Mouse (Mus musculus) limb, embryonic 14.5 days (tissue): ENCODE results near the gene Fam161b. TPM values are rescaled to one million over a fixed set of nuclear protein-coding genes. Genes with fewer than 3 reads are reported as not detected.

Experiments used
- ATAC-seq: fragments of 200-750 bp; cut with Nextera tagmentation; 2 replicates; pipeline ENCODE4 v1.8.0; 2017; ENCODE audit warnings: low read depth, moderate number of reproducible peaks, moderate TSS enrichment; ENCODE audit not compliant: low FRiP score
- DNase-seq: peaks from one replicate; pipeline ENCODE4 v3.0.0-alpha.2; 2015; ENCODE audit warnings: low spot score
- H3K27ac ChIP-seq: fragments of 300-500 bp; sonication (generic); replicated peaks from 2 replicates; pipeline ENCODE4 v1.5.1; 2014; ENCODE audit warnings: low read depth, mild to moderate bottlenecking, low read length, moderate library complexity, mixed read lengths
- H3K27me3 ChIP-seq: fragments of 300-500 bp; sonication (generic); 2 replicates; pipeline ENCODE4 v1.6.1; 2014; ENCODE audit warnings: low read length, mixed read lengths; ENCODE audit not compliant: control insufficient read depth, insufficient read depth
- H3K36me3 ChIP-seq: fragments of 300-500 bp; sonication (generic); 2 replicates; pipeline ENCODE4 v1.6.1; 2014; ENCODE audit warnings: mild to moderate bottlenecking, low read length, moderate library complexity, mixed read lengths; ENCODE audit not compliant: control insufficient read depth, insufficient read depth
- H3K4me1 ChIP-seq: fragments of 300-500 bp; sonication (generic); 2 replicates; pipeline ENCODE4 v1.6.1; 2014; ENCODE audit warnings: antibody characterized with exemption, low read length, mixed read lengths; ENCODE audit not compliant: control insufficient read depth, insufficient read depth
- H3K4me2 ChIP-seq: fragments of 300-500 bp; sonication (generic); replicated peaks from 2 replicates; pipeline ENCODE4 v1.6.1; 2014; ENCODE audit warnings: low read depth, mild to moderate bottlenecking, low read length, moderate library complexity; ENCODE audit not compliant: severe bottlenecking
- H3K4me3 ChIP-seq: fragments of 300-500 bp; sonication (generic); replicated peaks from 2 replicates; pipeline ENCODE4 v1.5.1; 2014; ENCODE audit warnings: low read length
- H3K9ac ChIP-seq: fragments of 300-500 bp; sonication (generic); 2 replicates; pipeline ENCODE4 v1.6.1; 2014; ENCODE audit warnings: mild to moderate bottlenecking, low read depth, low read length, moderate library complexity; ENCODE audit not compliant: severe bottlenecking
- H3K9me3 ChIP-seq: fragments of 300-500 bp; sonication (generic); 2 replicates; pipeline ENCODE4 v1.6.1; 2016; ENCODE audit warnings: low read length; ENCODE audit not compliant: control insufficient read depth
- POLR2A ChIP-seq: fragments of 200-500 bp; IDR thresholded peaks from 2 replicates; pipeline ENCODE4 v1.8.0; 2012; ENCODE audit warnings: inconsistent platforms, mild to moderate bottlenecking, moderate library complexity, borderline replicate concordance; ENCODE audit not compliant: insufficient read depth, insufficient read length; ENCODE audit errors: extremely low read depth
- WGBS: fragments of 180-500 bp; shearing (Covaris S2); extraction: QIAGEN DNeasy Blood & Tissue Kit; methylation state at CpG from one replicate; pipeline ENCODE4 v1.1.7; 2014; 5-methylcytosine and 5-hydroxymethylcytosine counted together
- polyA plus RNA-seq, 2 experiments: library from polyadenylated mRNA; depleted of rRNA in 1 of 2; stranded (reverse) in 1 of 2; unstranded in 1 of 2; fragments of >200 nt; fragmentation: Nextera tagmentation in 1 of 2; extraction: Ambion mirVana in 1 of 2; gene quantifications; 2 replicates each; pipeline versions ENCODE4 v1.2.1 to v1.2.3; 2012 to 2014

Fam161b gene
- polyA plus RNA-seq, 2 experiments, result 2.1 to 4.7 TPM

- WGBS, result 63% methylated on average over 6 of the region's 6 CpGs
- H3K36me3 ChIP-seq, result no peaks in the 10 kb centered on the region
- no peak overlapping the region for H3K4me2 ChIP-seq
- no peaks in the 10 kb centered on the region for H3K4me1 ChIP-seq
- H3K9me3 ChIP-seq, result no peaks in the 10 kb centered on the region
- no peak for DNase-seq
- ATAC-seq, result no peak
- H3K4me3 ChIP-seq, result no peak overlapping the region
- no peaks in the 10 kb centered on the region for H3K27me3 ChIP-seq
- no peak overlapping the region for H3K27ac ChIP-seq
- no peak for TF ChIP-seq POLR2A
- no peak overlapping the region for H3K9ac ChIP-seq
These were observed 28.7 kb upstream of the Fam161b start for GRCm38 (mm10) chr12:84390336-84390735.

- TF ChIP-seq POLR2A, result no peak
- no peaks in the 10 kb centered on the region for H3K9me3 ChIP-seq
- no peak for DNase-seq
- H3K36me3 ChIP-seq, result no peaks in the 10 kb centered on the region
- H3K4me1 ChIP-seq, result no peaks in the 10 kb centered on the region
- H3K27me3 ChIP-seq, result no peaks in the 10 kb centered on the region
- no peak overlapping the region for H3K4me3 ChIP-seq
- H3K4me2 ChIP-seq, result no peak overlapping the region
- no peak overlapping the region for H3K27ac ChIP-seq
- WGBS, result 70% methylated on average over 14 of the region's 14 CpGs
- ATAC-seq, result no peak
- no peak overlapping the region for H3K9ac ChIP-seq
These were observed 27.3 kb upstream of the Fam161b start for GRCm38 (mm10) chr12:84388774-84389400.

DNA sequence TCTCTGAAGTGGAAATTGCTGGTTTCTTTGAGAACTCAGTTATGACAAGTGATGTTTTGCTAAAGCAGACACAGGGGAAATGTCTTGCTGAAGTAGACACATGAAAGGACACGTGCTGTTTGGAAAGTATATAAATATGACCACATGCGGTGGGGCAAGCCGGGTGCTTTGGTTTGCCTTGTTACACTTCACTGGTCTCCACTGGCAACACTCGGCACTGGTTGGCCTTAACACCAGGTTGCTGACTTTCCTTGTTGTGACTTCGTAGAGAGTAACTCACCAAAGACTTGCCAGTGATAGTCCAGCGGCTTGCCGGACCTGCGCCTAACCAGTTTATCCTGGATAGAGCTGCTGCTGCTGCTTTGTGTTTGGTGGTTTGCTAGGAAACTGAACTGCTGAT, 26.5 kb upstream of the Fam161b start:
- WGBS, result 89% methylated on average over 8 of the region's 8 CpGs
- H3K4me3 ChIP-seq, result no peak overlapping the region
- no peak for ATAC-seq
- TF ChIP-seq POLR2A, result no peak
- H3K9ac ChIP-seq, result no peak overlapping the region
- no peak overlapping the region for H3K27ac ChIP-seq
- DNase-seq, result no peak
- no peak overlapping the region for H3K4me2 ChIP-seq
- H3K4me1 ChIP-seq, result no peaks in the 10 kb centered on the region
- H3K36me3 ChIP-seq, result no peaks in the 10 kb centered on the region
- H3K9me3 ChIP-seq, result no peaks in the 10 kb centered on the region
- no peaks in the 10 kb centered on the region for H3K27me3 ChIP-seq

DNA sequence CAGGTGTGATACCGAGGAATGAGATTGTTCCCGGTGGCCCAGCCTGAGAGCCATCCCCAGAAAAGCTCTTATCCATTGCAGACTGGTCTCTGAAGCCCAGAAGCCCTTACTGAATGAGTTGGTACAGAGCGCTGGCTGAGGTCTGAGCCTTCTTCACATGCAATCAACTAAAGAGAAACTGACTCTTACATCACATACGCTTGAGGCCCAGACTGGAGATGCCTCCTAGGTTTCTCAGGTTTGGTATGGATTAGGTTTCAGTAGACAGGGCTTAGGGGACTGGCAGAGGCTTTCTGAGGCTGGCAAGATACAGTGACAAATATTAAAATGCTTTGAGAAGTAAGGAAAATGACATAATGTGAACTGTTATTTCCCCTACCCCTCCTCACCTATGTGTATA, 23.8 kb upstream of the Fam161b start:
- no peaks in the 10 kb centered on the region for H3K4me1 ChIP-seq
- H3K27me3 ChIP-seq, result no peaks in the 10 kb centered on the region
- 92% methylated on average over 4 of the region's 4 CpGs for whole genome bisulfite sequencing
- no peak for TF ChIP-seq POLR2A
- no peak overlapping the region for H3K9ac ChIP-seq
- no peak overlapping the region for H3K27ac ChIP-seq
- ATAC-seq (no peak), DNase-seq (no peak)
- H3K4me2 ChIP-seq, result no peak overlapping the region
- H3K9me3 ChIP-seq, result no peaks in the 10 kb centered on the region
- no peak overlapping the region for H3K4me3 ChIP-seq
- no peaks in the 10 kb centered on the region for H3K36me3 ChIP-seq

DNA sequence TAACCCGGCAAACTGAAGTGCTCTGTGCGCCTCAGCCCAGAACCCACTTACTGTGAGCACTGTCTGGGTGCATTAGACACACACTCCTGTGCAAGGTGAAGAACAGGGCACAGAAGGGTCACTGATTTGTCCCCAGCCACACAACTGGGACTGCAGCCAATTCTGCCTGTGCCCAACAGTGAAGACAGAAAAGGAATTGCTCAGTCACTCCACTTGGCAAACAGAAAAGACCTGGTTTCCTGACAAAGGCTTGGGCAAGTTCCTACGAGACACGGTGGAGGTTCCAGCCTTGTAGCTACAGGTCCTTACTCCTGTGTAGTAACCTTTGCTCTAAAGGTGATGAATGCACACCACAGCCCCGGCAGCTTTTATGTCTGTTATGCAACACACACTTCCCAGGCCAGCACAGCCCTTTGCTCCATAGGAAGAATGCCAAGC, 23.0 kb upstream of the Fam161b start:
- Histone ChIP-seq H3K9ac (no peak overlapping the region), H3K36me3 (no peaks in the 10 kb centered on the region), H3K4me3 (no peak overlapping the region), H3K4me2 (no peak overlapping the region), H3K27ac (no peak overlapping the region), H3K4me1 (no peaks in the 10 kb centered on the region), H3K9me3 (no peaks in the 10 kb centered on the region), H3K27me3 (no peaks in the 10 kb centered on the region)
- ATAC-seq (no peak), DNase-seq (no peak)
- TF ChIP-seq POLR2A, result no peak
- 72% methylated on average over 5 of the region's 5 CpGs for WGBS
